Mouse (Mus musculus) midbrain, embryonic 13.5 days (tissue): ENCODE data around the gene Diaph3. TPM values are rescaled to one million over a fixed set of nuclear protein-coding genes. Genes with fewer than 3 reads are reported as not detected.
A peak's percentile ranks its signal among the peaks of the same experiment; 100 is the strongest.

Experiments used
- ATAC-seq: fragments of 200-750 bp; cut with Nextera tagmentation; 2 replicates; pipeline ENCODE4 v1.8.0; 2017; ENCODE audit warnings: mild to moderate bottlenecking, moderate TSS enrichment, moderate library complexity
- H3K27ac ChIP-seq: fragments of 300-500 bp; sonication (generic); 2 replicates; pipeline ENCODE4 v1.5.1; 2015; ENCODE audit warnings: inconsistent platforms, mild to moderate bottlenecking, moderate library complexity
- H3K27me3 ChIP-seq: fragments of 300-500 bp; sonication (generic); 2 replicates; pipeline ENCODE4 v1.6.1; 2015; ENCODE audit warnings: mild to moderate bottlenecking, inconsistent platforms
- H3K36me3 ChIP-seq: fragments of 300-500 bp; sonication (generic); 2 replicates; pipeline ENCODE4 v1.6.1; 2015; ENCODE audit warnings: mild to moderate bottlenecking, inconsistent platforms
- H3K4me1 ChIP-seq: fragments of 300-500 bp; sonication (generic); replicated peaks from 2 replicates; pipeline ENCODE4 v1.6.1; 2015; ENCODE audit warnings: inconsistent platforms
- H3K4me2 ChIP-seq: fragments of 300-500 bp; sonication (generic); replicated peaks from 2 replicates; pipeline ENCODE4 v1.6.1; 2015; ENCODE audit warnings: moderate library complexity, mild to moderate bottlenecking, inconsistent platforms
- H3K4me3 ChIP-seq: fragments of 300-500 bp; sonication (generic); replicated peaks from 2 replicates; pipeline ENCODE4 v1.5.1; 2015; ENCODE audit warnings: mild to moderate bottlenecking, inconsistent platforms
- H3K9ac ChIP-seq: fragments of 300-500 bp; sonication (generic); replicated peaks from 2 replicates; pipeline ENCODE4 v1.6.1; 2015; ENCODE audit warnings: mild to moderate bottlenecking, inconsistent platforms
- H3K9me3 ChIP-seq: fragments of 300-500 bp; sonication (generic); 2 replicates; pipeline ENCODE4 v1.6.1; 2016; ENCODE audit warnings: mild to moderate bottlenecking, inconsistent platforms
- WGBS: fragments of 180-500 bp; shearing (Covaris S2); methylation state at CpG from one replicate; pipeline ENCODE4 v1.1.7; 2015; 5-methylcytosine and 5-hydroxymethylcytosine counted together
- polyA plus RNA-seq: library from polyadenylated mRNA; unstranded; fragments of >200 nt; fragmentation: Nextera tagmentation; extraction: Ambion mirVana; gene quantifications from 2 replicates; pipeline ENCODE4 v1.2.1, GENCODE M21; 2015

The Diaph3 gene
- polyA plus RNA-seq, 1 experiment from 2014 or later, result 3.9 TPM

- Histone ChIP-seq H3K9ac (no peak overlapping the region), H3K9me3 (no peaks in the 10 kb centered on the region), H3K27ac (no peak overlapping the region), H3K4me1 (no peaks in the 10 kb centered on the region), H3K27me3 (no peaks in the 10 kb centered on the region), H3K4me2 (no peak overlapping the region), H3K4me3 (no peak overlapping the region), H3K36me3 (no peaks in the 10 kb centered on the region)
- WGBS, result 85% methylated on average over 2 of the region's 2 CpGs
- no peak for ATAC-seq
Observed at GRCm38 (mm10) chr14:86714088-86714690, 426.8 kb downstream of the Diaph3 start.

GRCm38 (mm10) chr14:86704080-86704479, 437.0 kb downstream of the Diaph3 start:
- no peak for ATAC-seq
- H3K9ac ChIP-seq, result no peak overlapping the region

GRCm38 (mm10) chr14:86701145-86701544, 439.9 kb downstream of the Diaph3 start:
- H3K9ac ChIP-seq, result no peak overlapping the region
- no peak overlapping the region for H3K4me2 ChIP-seq
- 0 out of 2 replicates have a peak, but pooled peaks have one; percentile 14 for ATAC-seq
- H3K27ac ChIP-seq, result no peak overlapping the region
- WGBS, result 55% methylated on average over 4 of the region's 4 CpGs
- no peak overlapping the region for H3K4me3 ChIP-seq
- H3K27me3 ChIP-seq, result no peaks in the 10 kb centered on the region
- no peaks in the 10 kb centered on the region for H3K4me1 ChIP-seq
- H3K36me3 ChIP-seq, result no peaks in the 10 kb centered on the region
- no peaks in the 10 kb centered on the region for H3K9me3 ChIP-seq

More at GRCm38 (mm10) chr14:86704080-86704479, 437.0 kb downstream of the Diaph3 start:
- no peaks in the 10 kb centered on the region for H3K4me1 ChIP-seq
- H3K9me3 ChIP-seq, result no peaks in the 10 kb centered on the region
- no peaks in the 10 kb centered on the region for H3K36me3 ChIP-seq
- no peak overlapping the region for H3K4me3 ChIP-seq
- no peak overlapping the region for H3K4me2 ChIP-seq
- no peak overlapping the region for H3K27ac ChIP-seq
- WGBS, result 92% methylated on average over 3 of the region's 3 CpGs
- H3K27me3 ChIP-seq, result no peaks in the 10 kb centered on the region

DNA sequence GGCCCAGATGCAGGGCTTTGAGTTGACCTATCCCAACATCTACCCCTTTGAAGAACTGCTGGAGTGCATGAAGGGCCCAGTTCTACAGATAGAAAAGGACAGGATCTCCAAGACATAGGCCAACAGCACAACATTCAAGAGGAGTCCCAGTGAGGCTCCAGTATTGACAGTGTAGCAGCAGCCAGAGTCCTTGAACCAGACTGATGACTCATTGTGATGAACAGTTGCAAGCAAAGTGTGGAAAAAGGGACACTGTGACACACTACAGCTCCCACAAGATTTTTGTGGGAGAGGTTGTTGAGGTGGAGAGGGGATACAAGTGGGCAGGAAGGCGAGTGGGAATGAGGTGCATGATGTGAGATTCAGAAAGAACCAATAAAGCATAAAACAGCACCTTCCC, 443.1 kb downstream of the Diaph3 start:
- ATAC-seq, result no peak
- Histone ChIP-seq H3K9ac (no peak overlapping the region), H3K27me3 (no peaks in the 10 kb centered on the region), H3K4me3 (no peak overlapping the region), H3K4me1 (no peaks in the 10 kb centered on the region), H3K9me3 (no peaks in the 10 kb centered on the region), H3K27ac (no peak overlapping the region), H3K4me2 (no peak overlapping the region), H3K36me3 (no peaks in the 10 kb centered on the region)
- 88% methylated on average over 1 of the region's 1 CpGs for WGBS

DNA sequence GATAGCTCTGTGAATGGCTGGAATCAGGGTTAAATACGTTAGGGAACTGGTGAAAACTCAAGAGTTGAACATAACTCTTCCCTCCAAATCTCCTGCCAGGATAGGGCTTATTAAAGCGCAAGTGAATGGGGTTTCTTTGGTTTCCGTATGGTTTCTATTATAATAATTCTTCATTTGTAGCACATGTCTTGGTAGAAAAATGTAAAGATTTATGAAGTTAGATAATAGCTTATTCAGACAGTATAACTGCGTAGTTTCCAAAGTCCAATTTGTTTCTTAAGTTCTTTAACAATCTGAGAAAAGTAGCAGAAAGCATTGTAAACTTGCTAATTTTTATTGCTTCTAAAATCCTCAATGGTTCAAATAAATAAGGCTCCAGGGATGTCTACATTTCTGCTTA, 448.3 kb downstream of the Diaph3 start:
- Histone ChIP-seq H3K27me3 (no peaks in the 10 kb centered on the region), H3K9ac (no peak overlapping the region), H3K4me1 (no peaks in the 10 kb centered on the region), H3K36me3 (no peaks in the 10 kb centered on the region), H3K27ac (no peak overlapping the region), H3K4me3 (no peak overlapping the region), H3K9me3 (no peaks in the 10 kb centered on the region), H3K4me2 (no peak overlapping the region)
- ATAC-seq, result no peak
- 94% methylated on average over 4 of the region's 4 CpGs for WGBS

DNA sequence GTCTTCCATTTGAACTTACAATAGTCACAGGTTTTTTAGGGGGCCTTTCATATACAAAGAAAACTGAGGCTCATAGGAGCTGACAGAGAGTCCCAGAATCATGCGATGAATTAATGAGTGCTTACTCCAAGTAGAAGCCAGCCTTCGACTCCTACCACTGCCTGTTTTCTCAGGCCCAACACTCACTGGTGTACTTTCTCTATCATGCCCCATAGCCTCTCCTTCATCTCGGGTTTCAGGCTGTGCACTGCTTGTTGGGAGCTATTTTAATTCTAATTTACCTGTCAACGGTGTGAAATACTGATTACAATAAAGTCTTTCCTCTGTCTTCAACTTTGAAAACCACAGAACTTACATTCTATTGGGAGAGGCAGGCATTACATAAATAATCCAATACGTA, 449.7 kb downstream of the Diaph3 start:
- no peak overlapping the region for H3K4me3 ChIP-seq
- H3K36me3 ChIP-seq, result no peaks in the 10 kb centered on the region
- H3K4me1 ChIP-seq, result no peaks in the 10 kb centered on the region
- no peak overlapping the region for H3K27ac ChIP-seq
- no peaks in the 10 kb centered on the region for H3K27me3 ChIP-seq
- no peak overlapping the region for H3K9ac ChIP-seq
- ATAC-seq, result no peak
- no peaks in the 10 kb centered on the region for H3K9me3 ChIP-seq
- WGBS, result 58% methylated on average over 5 of the region's 5 CpGs
- H3K4me2 ChIP-seq, result no peak overlapping the region

DNA sequence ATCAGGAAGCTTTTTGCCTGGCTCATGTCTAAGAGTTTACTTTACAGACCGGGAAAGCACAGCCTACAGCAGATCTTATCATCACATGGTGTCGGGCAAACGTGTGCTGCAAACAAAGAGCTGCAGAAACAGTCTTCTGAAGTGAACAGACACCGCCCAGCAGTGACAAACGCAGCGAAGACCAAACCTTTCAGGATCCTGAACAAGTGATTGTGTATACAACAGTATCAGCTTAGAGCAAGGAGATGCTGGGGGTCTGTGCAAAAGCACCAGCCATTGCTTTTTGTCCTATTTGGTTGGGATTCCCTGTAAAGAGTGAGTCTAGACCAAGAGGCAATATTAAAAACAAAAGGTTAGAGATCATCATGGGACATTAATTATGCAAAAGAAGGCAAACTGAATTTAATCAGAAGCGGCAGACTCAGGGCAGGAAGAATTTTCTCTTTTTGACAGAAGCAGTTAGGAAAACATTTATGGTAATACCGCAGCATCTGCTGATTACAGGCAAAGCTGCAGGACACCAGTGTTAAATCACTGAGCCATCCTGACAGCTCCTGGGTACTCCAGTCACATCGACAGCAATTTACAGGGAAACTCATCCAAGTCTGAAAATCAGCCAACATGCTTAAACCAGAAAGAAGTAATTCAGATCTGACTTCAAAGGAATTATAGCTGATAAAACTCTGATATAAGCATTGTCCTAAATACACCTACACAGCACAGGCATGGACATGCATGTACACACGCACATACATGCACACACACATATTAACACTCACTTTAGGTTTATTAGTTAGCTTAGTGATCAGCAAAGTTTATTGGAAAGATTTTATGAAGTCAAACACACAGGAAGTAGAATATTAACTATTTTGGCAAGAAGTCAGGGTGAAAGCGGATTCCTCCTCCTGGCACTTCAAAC, 456.2 kb downstream of the Diaph3 start:
- H3K36me3 ChIP-seq, result no peaks in the 10 kb centered on the region
- 35% methylated on average over 11 of the region's 11 CpGs for WGBS
- H3K4me1 ChIP-seq, result peaks cover 13% of the 10 kb centered on the region
- H3K27ac ChIP-seq, result peak overlapping the region; percentile 76
- H3K4me2 ChIP-seq, result peak overlapping the region; percentile 30
- H3K27me3 ChIP-seq, result no peaks in the 10 kb centered on the region
- no peaks in the 10 kb centered on the region for H3K9me3 ChIP-seq
- 0 out of 2 replicates have a peak overlapping the region, but pooled peaks have one; percentile 9 for H3K4me3 ChIP-seq
- H3K9ac ChIP-seq, result no peak overlapping the region
- peak; percentile 82 for ATAC-seq

DNA sequence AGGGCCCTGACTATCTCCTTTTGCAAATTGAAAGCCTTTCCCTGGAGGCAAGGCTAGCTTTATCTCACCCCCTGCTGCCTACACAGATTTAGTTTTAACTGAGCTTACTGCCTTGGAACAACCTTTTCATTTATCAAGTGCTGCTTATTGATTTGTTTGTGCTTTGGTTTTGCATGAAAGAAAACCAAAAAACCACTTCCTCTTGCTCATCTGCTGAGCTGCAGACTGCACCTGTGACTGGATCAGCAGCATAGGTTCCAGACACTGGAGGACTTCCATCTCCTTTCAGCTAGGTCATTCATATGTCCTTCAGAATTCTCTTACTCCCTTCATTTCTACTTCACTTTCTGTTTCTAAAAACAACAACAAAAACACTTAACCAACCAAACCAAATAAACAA, 459.1 kb downstream of the Diaph3 start:
- no peak overlapping the region for H3K9ac ChIP-seq
- H3K9me3 ChIP-seq, result no peaks in the 10 kb centered on the region
- no peaks in the 10 kb centered on the region for H3K27me3 ChIP-seq
- H3K4me2 ChIP-seq, result no peak overlapping the region
- no peaks in the 10 kb centered on the region for H3K36me3 ChIP-seq
- H3K4me1 ChIP-seq, result peaks cover 22% of the 10 kb centered on the region
- no peak overlapping the region for H3K4me3 ChIP-seq
- no peak overlapping the region for H3K27ac ChIP-seq
- ATAC-seq, result no peak

DNA sequence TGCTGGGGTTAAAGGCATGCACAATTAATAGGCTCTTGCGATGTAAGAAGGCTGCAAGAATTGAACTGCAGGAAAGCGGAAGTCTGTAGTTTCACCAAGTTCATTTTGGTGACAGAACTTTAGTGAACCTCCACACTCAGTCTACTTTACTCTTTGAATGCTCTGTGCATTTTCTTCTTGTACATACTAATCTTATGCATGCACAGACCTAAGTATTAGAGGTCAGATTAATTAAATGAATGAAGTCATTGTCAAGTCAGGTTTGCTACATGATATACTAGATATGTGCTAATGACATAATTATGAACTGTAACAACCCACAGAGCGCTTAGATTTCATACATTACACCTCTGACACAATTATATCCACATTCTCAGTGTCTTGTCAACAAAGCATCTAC, 462.0 kb downstream of the Diaph3 start:
- 94% methylated on average over 3 of the region's 3 CpGs for WGBS
- peaks cover 18% of the 10 kb centered on the region for H3K4me1 ChIP-seq
- no peak for ATAC-seq

GRCm38 (mm10) chr14:86678179-86678780, 462.8 kb downstream of the Diaph3 start:
- H3K27me3 ChIP-seq, result no peaks in the 10 kb centered on the region
- no peak overlapping the region for H3K9ac ChIP-seq
- H3K4me2 ChIP-seq, result no peak overlapping the region
- no peak overlapping the region for H3K4me3 ChIP-seq
- peaks cover 18% of the 10 kb centered on the region for H3K4me1 ChIP-seq
- ATAC-seq, result 0 out of 2 replicates have a peak, but pooled peaks have one; percentile 14
- H3K9me3 ChIP-seq, result no peaks in the 10 kb centered on the region
- H3K36me3 ChIP-seq, result no peaks in the 10 kb centered on the region
- 47% methylated on average over 5 of the region's 5 CpGs for WGBS
- H3K27ac ChIP-seq, result no peak overlapping the region

More for the DNA sequence above, 462.0 kb downstream of the Diaph3 start:
- Histone ChIP-seq H3K9me3 (no peaks in the 10 kb centered on the region), H3K27ac (no peak overlapping the region), H3K36me3 (no peaks in the 10 kb centered on the region), H3K4me3 (no peak overlapping the region), H3K4me2 (no peak overlapping the region), H3K27me3 (no peaks in the 10 kb centered on the region), H3K9ac (no peak overlapping the region)

DNA sequence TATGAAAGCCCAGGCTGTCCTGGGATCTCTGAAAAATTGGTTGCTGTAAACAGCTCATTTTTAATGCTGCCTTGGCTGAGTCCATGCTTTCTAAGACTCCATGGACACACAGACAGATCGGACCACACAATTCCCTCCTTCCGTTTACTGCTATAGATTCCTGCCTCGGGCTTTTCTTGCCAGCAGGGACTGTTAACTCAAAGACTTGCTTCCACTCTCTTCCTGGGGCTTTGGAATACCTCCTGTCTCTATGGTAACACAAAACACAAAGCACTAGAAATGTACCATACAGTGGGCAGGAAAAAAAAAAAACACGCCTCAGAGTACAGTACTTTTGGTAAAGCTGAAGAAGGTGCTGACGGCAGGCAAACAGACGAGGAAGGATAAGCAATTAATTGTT, 464.0 kb downstream of the Diaph3 start:
- H3K27me3 ChIP-seq, result no peaks in the 10 kb centered on the region
- H3K4me3 ChIP-seq, result no peak overlapping the region
- no peaks in the 10 kb centered on the region for H3K36me3 ChIP-seq
- WGBS, result 21% methylated on average over 6 of the region's 6 CpGs
- 0 out of 2 replicates have a peak overlapping the region, but pooled peaks have one; percentile 7 for H3K4me2 ChIP-seq
- H3K27ac ChIP-seq, result no peak overlapping the region
- H3K4me1 ChIP-seq, result peaks cover 18% of the 10 kb centered on the region
- H3K9me3 ChIP-seq, result no peaks in the 10 kb centered on the region
- H3K9ac ChIP-seq, result no peak overlapping the region
- ATAC-seq, result peak; percentile 79

- Histone ChIP-seq H3K36me3 (no peaks in the 10 kb centered on the region), H3K27ac (no peak overlapping the region), H3K27me3 (no peaks in the 10 kb centered on the region), H3K9me3 (no peaks in the 10 kb centered on the region), H3K4me2 (no peak overlapping the region), H3K4me1 (peaks cover 18% of the 10 kb centered on the region), H3K4me3 (no peak overlapping the region), H3K9ac (no peak overlapping the region)
- no peak for ATAC-seq
- WGBS, result 77% methylated on average over 8 of the region's 8 CpGs
Observed at GRCm38 (mm10) chr14:86675314-86675713, 465.7 kb downstream of the Diaph3 start.
